Mouse (Mus musculus) bone marrow macrophage, adult 2 months (primary cell): ENCODE results near the gene Olfr473.

Experiments used
- CTCF ChIP-seq: IDR thresholded peaks from 2 replicates; pipeline ENCODE4 v1.5.1; 2012; ENCODE audit warnings: low read depth, mild to moderate bottlenecking, low read length, moderate library complexity
- POLR2A ChIP-seq: IDR thresholded peaks from 2 replicates; pipeline ENCODE4 v1.6.1; 2012; ENCODE audit warnings: mild to moderate bottlenecking, low read depth, low read length, borderline replicate concordance

DNA sequence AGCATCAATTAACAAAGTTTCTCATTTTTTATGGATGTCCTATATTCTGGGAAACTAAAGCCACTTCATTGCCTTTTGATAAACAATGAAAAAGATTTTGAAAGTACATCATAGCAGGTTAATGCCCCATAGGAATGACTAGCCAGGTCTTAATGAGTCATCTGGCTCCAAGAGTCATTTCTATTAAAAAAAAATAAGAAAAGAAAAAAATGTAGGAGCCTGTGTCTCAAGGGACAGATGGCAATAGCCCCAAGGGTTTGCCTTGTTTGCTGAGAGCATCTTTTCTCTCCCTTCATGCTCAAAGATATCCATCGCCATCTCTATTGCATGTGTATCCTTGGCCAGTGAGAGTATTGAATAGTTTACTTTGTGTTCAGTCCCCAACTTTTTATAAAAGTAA, at the start of gene Olfr473:
- TF ChIP-seq POLR2A = no peak
- TF ChIP-seq CTCF = no peak
